Mouse (Mus musculus) layer of hippocampus, adult 11-12 months (tissue): ENCODE results near the gene Vegfa.
"Not testable (repeated sequence)": the region's sequence is repeated elsewhere in the genome, so short reads cannot be mapped to it uniquely, and the experiment has no call there.

Experiments used
- DNase-seq: peaks from one replicate; pipeline ENCODE4 v3.0.0; 2022; ENCODE audit warnings: low spot score

Gene Vegfa

DNA sequence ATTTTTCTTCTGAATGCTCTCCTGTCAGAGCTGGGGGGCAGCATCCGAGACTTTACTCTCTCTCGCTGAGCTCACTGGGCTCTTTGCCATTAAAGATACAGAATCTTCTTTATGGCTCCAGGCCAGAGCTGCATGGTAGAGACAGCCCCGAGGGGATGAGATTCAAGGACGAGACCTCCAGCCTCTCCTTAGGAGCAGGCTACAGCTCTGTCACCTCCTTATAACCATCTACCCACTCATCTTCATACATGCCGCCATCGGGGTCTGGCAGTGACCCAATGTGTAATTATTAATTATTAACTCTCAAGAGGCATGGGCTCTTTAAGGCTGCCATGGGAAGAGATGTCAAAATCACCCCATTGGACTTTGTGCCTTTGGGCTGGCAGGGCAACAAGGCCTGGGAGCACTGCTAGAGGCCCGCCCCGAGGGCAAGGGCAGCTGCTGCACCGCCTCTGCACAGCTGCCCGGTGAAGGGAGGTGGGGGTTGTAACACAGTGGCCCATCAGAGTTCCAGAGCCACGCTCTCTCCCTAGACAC, 37.8 kb downstream of the Vegfa start:
- no peak for DNase-seq

- DNase-seq, result no peak
These were observed 45.3 kb downstream of the Vegfa start for GRCm38 (mm10) chr17:45986915-45987314.

DNA sequence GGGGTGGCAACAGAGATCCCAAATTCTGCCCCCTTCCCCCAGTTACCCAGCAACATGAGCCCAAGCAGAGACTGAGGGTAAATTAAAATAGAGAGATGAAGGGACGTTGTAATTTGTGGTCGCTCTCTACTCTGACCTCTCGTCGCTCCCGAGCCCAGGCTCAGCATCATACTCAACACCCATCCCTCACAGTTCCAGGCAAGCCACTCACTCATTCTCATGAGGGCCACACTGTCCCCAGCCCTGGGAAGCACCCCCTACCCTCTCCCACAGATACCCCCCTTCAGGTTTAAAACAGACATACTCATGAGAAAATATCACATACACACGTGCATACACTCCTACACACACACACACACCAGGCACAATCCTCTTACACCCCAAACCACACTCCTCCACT, 45.8 kb downstream of the Vegfa start:
- no peak for DNase-seq

DNA sequence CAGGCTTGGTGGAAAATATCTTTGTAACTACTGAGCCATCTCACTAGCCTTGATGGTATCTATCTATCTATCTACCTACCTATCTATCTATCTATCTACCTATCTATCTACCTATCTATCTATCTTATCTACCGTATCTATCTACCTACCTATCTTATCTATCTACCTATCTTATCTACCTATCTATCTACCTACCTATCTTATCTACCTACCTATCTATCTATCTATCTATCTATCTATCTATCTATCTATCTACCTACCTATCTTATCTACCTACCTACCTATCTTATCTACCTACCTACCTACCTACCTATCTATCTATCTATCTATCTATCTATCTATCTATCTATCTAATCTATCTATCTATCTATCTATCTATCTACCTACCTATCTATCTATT, 49.0 kb downstream of the Vegfa start:
- DNase-seq, result not testable (repeated sequence)

- DNase-seq, result no peak
These were observed 50.3 kb downstream of the Vegfa start for GRCm38 (mm10) chr17:45981841-45982240.

- no peak for DNase-seq
These were observed 53.0 kb downstream of the Vegfa start for GRCm38 (mm10) chr17:45979025-45979805.

DNA sequence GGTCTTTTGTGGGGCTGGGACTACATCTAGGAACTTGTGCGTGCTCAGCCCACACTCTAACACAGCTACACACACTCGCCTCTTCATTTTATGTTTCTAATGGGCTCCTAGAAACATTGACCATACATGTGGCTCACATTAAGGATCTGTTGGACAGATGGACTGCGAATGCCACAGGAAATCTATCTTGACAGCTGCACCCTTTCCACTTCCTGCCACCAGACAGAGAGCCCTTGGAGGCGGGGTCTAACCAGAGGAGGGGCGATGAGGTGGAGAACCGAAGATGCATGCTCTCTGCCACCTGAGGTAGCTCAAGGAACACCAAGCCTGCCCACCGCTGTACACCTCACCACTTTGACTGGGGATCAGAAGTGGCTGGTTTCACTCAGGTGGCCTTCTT, 57.7 kb downstream of the Vegfa start:
- no peak for DNase-seq

- no peak for DNase-seq
These were observed 59.0 kb downstream of the Vegfa start for GRCm38 (mm10) chr17:45973214-45973613.

GRCm38 (mm10) chr17:45972405-45972804, 59.8 kb downstream of the Vegfa start:
- no peak for DNase-seq

GRCm38 (mm10) chr17:45971800-45972199, 60.4 kb downstream of the Vegfa start:
- DNase-seq, result no peak

- no peak for DNase-seq
These were observed 61.2 kb downstream of the Vegfa start for GRCm38 (mm10) chr17:45970741-45971550.

GRCm38 (mm10) chr17:45969596-45969995, 62.6 kb downstream of the Vegfa start:
- DNase-seq, result no peak

GRCm38 (mm10) chr17:45968341-45968740, 63.8 kb downstream of the Vegfa start:
- DNase-seq, result no peak
